Mouse (Mus musculus) embryonic facial prominence, embryonic 15.5 days (tissue): ENCODE results near the gene Tpsb2. TPM values are rescaled to one million over a fixed set of nuclear protein-coding genes. Genes with fewer than 3 reads are reported as not detected.

ENCODE experiments used
- ATAC-seq: fragments of 200-750 bp; cut with Nextera tagmentation; 2 replicates; pipeline ENCODE4 v1.8.0; 2017; ENCODE audit warnings: low read depth, moderate TSS enrichment; ENCODE audit not compliant: insufficient number of reproducible peaks, low FRiP score, low TSS enrichment
- H3K27ac ChIP-seq: fragments of 300-500 bp; sonication (generic); replicated peaks from 2 replicates; pipeline ENCODE4 v1.5.1; 2015; ENCODE audit warnings: mild to moderate bottlenecking, inconsistent platforms
- H3K27me3 ChIP-seq: fragments of 300-500 bp; sonication (generic); 2 replicates; pipeline ENCODE4 v1.6.1; 2015; ENCODE audit warnings: inconsistent platforms
- H3K36me3 ChIP-seq: fragments of 300-500 bp; sonication (generic); 2 replicates; pipeline ENCODE4 v1.6.1; 2015; ENCODE audit warnings: mild to moderate bottlenecking, inconsistent platforms
- H3K4me1 ChIP-seq: fragments of 300-500 bp; sonication (generic); 2 replicates; pipeline ENCODE4 v1.6.1; 2015; ENCODE audit warnings: inconsistent platforms
- H3K4me2 ChIP-seq: fragments of 300-500 bp; sonication (generic); replicated peaks from 2 replicates; pipeline ENCODE4 v1.6.1; 2015; ENCODE audit warnings: mild to moderate bottlenecking, inconsistent platforms
- H3K4me3 ChIP-seq: fragments of 300-500 bp; sonication (generic); replicated peaks from 2 replicates; pipeline ENCODE4 v1.5.1; 2015; ENCODE audit warnings: mild to moderate bottlenecking, inconsistent platforms
- H3K9ac ChIP-seq: fragments of 300-500 bp; sonication (generic); 2 replicates; pipeline ENCODE4 v1.6.1; 2015; ENCODE audit warnings: inconsistent platforms
- H3K9me3 ChIP-seq: fragments of 300-500 bp; sonication (generic); replicated peaks from 2 replicates; pipeline ENCODE4 v1.6.1; 2016; ENCODE audit warnings: inconsistent platforms
- WGBS: fragments of 180-500 bp; shearing (Covaris S2); methylation state at CpG from one replicate; pipeline ENCODE4 v1.1.7; 2015; 5-methylcytosine and 5-hydroxymethylcytosine counted together
- polyA plus RNA-seq: library from polyadenylated mRNA; unstranded; fragments of >200 nt; fragmentation: Nextera tagmentation; extraction: Ambion mirVana; gene quantifications from 2 replicates; pipeline ENCODE4 v1.2.1, GENCODE M21; 2015

The Tpsb2 gene
- polyA plus RNA-seq, 1 experiment from 2014 or later, result 167 TPM

- Histone ChIP-seq H3K27ac (no peak overlapping the region), H3K4me1 (peaks cover 37% of the 10 kb centered on the region), H3K4me2 (no peak overlapping the region), H3K36me3 (no peaks in the 10 kb centered on the region), H3K27me3 (no peaks in the 10 kb centered on the region), H3K9me3 (no peaks in the 10 kb centered on the region), H3K9ac (no peak overlapping the region), H3K4me3 (no peak overlapping the region)
- 88% methylated on average over 6 of the region's 6 CpGs for WGBS
- no peak for ATAC-seq
Measured at GRCm38 (mm10) chr17:25417990-25418389, 51.9 kb downstream of the Tpsb2 start.

Other genes with a start within 250 kb of the Tpsb2 start
- gene Ptx4, start 245.5 kb upstream of the Tpsb2 start, polyA plus RNA-seq, result 2.2 and 2.8 TPM in 2 replicates
- 27.3 and 27.4 TPM in 2 replicates for gene Clcn7, start 232.9 kb upstream of the Tpsb2 start, polyA plus RNA-seq
- 0.16 and 0.24 TPM in 2 replicates for gene Ccdc154, start 203.8 kb upstream of the Tpsb2 start, polyA plus RNA-seq
- 1.5 and 2.0 TPM in 2 replicates for gene Gm38655, start 190.8 kb upstream of the Tpsb2 start, polyA plus RNA-seq
- 31.5 and 31.6 TPM in 2 replicates for gene BC003965, start 181.8 kb upstream of the Tpsb2 start, polyA plus RNA-seq
- gene Unkl, start 177.9 kb upstream of the Tpsb2 start, polyA plus RNA-seq, result 9.4 and 10.2 TPM in 2 replicates
- 40.8 and 42.7 TPM in 2 replicates for gene Gnptg, start 126.2 kb upstream of the Tpsb2 start, polyA plus RNA-seq
- gene Tsr3, start 126.1 kb upstream of the Tpsb2 start, polyA plus RNA-seq, result 50.8 and 53.2 TPM in 2 replicates
- 1.3 and 1.6 TPM in 2 replicates for gene Baiap3, start 109.9 kb upstream of the Tpsb2 start, polyA plus RNA-seq
- gene Ube2i, start 91.7 kb upstream of the Tpsb2 start, polyA plus RNA-seq, result 513 and 543 TPM in 2 replicates
- gene Prss34, start 67.9 kb upstream of the Tpsb2 start, polyA plus RNA-seq, result 6.9 and 7.0 TPM in 2 replicates
- not detected in 2 replicates for gene Prss28, start 57.7 kb upstream of the Tpsb2 start, polyA plus RNA-seq
- gene Prss29, start 47.7 kb upstream of the Tpsb2 start, polyA plus RNA-seq, result not detected in 2 replicates
- 4.1 and 6.2 TPM in 2 replicates for gene Tpsab1, start 20.7 kb upstream of the Tpsb2 start, polyA plus RNA-seq
- gene Tpsg1, start 3.0 kb downstream of the Tpsb2 start, polyA plus RNA-seq, result 10.3 and 10.9 TPM in 2 replicates
- 4.3 and 5.7 TPM in 2 replicates for gene Cacna1h, start 67.5 kb downstream of the Tpsb2 start, polyA plus RNA-seq
- gene Tekt4, start 88.3 kb downstream of the Tpsb2 start, polyA plus RNA-seq, result 3.5 and 6.2 TPM in 2 replicates
- 0.17 and 0.27 TPM in 2 replicates for gene Sstr5, start 131.0 kb downstream of the Tpsb2 start, polyA plus RNA-seq
- gene Sox8, start 204.4 kb downstream of the Tpsb2 start, polyA plus RNA-seq, result 13.1 and 13.7 TPM in 2 replicates
- gene Lmf1, start 212.8 kb downstream of the Tpsb2 start, polyA plus RNA-seq, result 29.0 and 31.4 TPM in 2 replicates